Mouse (Mus musculus) bone marrow, adult 2 months (tissue): ENCODE data around the gene D430019H16Rik.

Experiments used
- CTCF ChIP-seq: fragments of 200-500 bp; IDR thresholded peaks from 2 replicates; pipeline ENCODE4 v1.5.1; 2011; ENCODE audit warnings: low read length, control low read depth; ENCODE audit not compliant: control insufficient read depth, insufficient read depth
- POLR2A ChIP-seq: fragments of 200-500 bp; IDR thresholded peaks from 2 replicates; pipeline ENCODE4 v1.6.1; 2011; ENCODE audit warnings: low read depth, mild to moderate bottlenecking, control low read depth, low read length, borderline replicate concordance; ENCODE audit not compliant: control insufficient read depth

DNA sequence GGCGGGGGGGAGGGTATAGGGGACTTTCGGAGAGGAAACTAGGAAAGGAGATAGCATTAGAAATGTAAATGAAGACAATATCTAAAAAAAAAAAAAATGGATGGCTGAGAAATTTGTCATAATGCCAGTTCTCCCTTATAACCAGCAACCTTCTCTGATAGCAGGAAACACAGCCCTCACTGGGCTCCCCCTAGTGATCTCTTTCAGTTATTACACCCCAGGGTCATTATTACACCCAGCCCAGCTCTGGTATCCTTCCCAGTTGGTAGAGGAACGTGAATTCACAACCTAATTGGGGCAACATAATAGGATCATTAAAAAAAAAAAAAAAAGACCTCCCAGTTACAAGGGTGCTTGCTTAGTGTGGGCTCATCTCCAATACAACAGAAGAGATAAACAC lies 29.8 kb downstream of the D430019H16Rik start:
- TF ChIP-seq POLR2A (no peak), CTCF (no peak)
